Mouse (Mus musculus) liver, embryonic 16.5 days (tissue): ENCODE measurements around the gene Zfhx2. TPM values are rescaled to one million over a fixed set of nuclear protein-coding genes. Genes with fewer than 3 reads are reported as not detected.

ENCODE experiments used
- ATAC-seq: fragments of 200-750 bp; cut with Nextera tagmentation; 2 replicates; pipeline ENCODE4 v1.8.0; 2017; ENCODE audit warnings: low read depth, mild to moderate bottlenecking, moderate number of reproducible peaks, moderate library complexity
- H3K27ac ChIP-seq: fragments of 300-500 bp; sonication (generic); 2 replicates; pipeline ENCODE4 v1.5.1; 2014; ENCODE audit warnings: mild to moderate bottlenecking, low read length
- H3K27me3 ChIP-seq: fragments of 300-500 bp; sonication (generic); 2 replicates; pipeline ENCODE4 v1.6.1; 2014; ENCODE audit warnings: low read depth, low read length, mixed read lengths; ENCODE audit not compliant: control insufficient read depth, insufficient read depth
- H3K36me3 ChIP-seq: fragments of 300-500 bp; sonication (generic); 2 replicates; pipeline ENCODE4 v1.6.1; 2014; ENCODE audit warnings: mild to moderate bottlenecking; ENCODE audit not compliant: control insufficient read depth, insufficient read depth
- H3K4me1 ChIP-seq: fragments of 300-500 bp; sonication (generic); 2 replicates; pipeline ENCODE4 v1.6.1; 2014; ENCODE audit warnings: low read depth, low read length, mixed read lengths; ENCODE audit not compliant: control insufficient read depth
- H3K4me2 ChIP-seq: fragments of 300-500 bp; sonication (generic); 2 replicates; pipeline ENCODE4 v1.6.1; 2014; ENCODE audit warnings: low read depth, low read length, mixed read lengths
- H3K4me3 ChIP-seq: fragments of 300-500 bp; sonication (generic); 2 replicates; pipeline ENCODE4 v1.5.1; 2014; ENCODE audit warnings: low read depth, mild to moderate bottlenecking, low read length
- H3K9ac ChIP-seq: fragments of 300-500 bp; sonication (generic); 2 replicates; pipeline ENCODE4 v1.6.1; 2014; ENCODE audit warnings: low read depth, low read length
- H3K9me3 ChIP-seq: fragments of 300-500 bp; sonication (generic); replicated peaks from 2 replicates; pipeline ENCODE4 v1.6.1; 2016; ENCODE audit warnings: low read length; ENCODE audit not compliant: control insufficient read depth
- WGBS: fragments of 180-500 bp; shearing (Covaris S2); extraction: QIAGEN DNeasy Blood & Tissue Kit; methylation state at CpG from one replicate; pipeline ENCODE4 v1.1.7; 2014; ENCODE audit not compliant: insufficient replicate concordance; 5-methylcytosine and 5-hydroxymethylcytosine counted together
- polyA plus RNA-seq: library from polyadenylated mRNA; unstranded; fragments of >200 nt; fragmentation: Nextera tagmentation; extraction: Ambion mirVana; gene quantifications from 2 replicates; pipeline ENCODE4 v1.2.1, GENCODE M21; 2015

The Zfhx2 gene
- polyA plus RNA-seq, 1 experiment from 2014 or later: 1.1 TPM

DNA sequence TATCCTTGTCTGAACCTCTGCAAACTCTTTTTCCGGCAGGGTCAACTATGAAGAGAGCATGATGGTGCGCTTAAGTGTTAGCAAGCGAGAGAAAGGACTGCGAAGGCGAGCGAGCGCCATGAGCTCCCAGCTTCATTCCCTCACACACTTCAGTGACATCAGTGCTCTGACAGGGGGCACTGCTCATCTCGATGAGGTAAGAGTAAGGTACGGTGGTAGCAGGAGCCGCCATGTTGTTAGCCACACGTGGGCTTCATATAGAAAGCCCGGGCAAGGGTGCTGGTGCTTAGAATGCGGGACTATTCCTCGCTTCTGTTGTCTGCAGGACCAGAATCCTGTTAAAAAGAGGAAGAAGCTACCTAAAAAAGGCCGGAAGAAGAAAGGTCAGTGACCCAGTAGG, 69.1 kb downstream of the Zfhx2 start:
- H3K36me3 ChIP-seq: peaks cover 21% of the 10 kb centered on the region
- no peak overlapping the region for H3K27ac ChIP-seq
- H3K9ac ChIP-seq: no peak overlapping the region
- no peak overlapping the region for H3K4me2 ChIP-seq
- no peak overlapping the region for H3K4me3 ChIP-seq
- no peak for ATAC-seq
- H3K27me3 ChIP-seq: no peaks in the 10 kb centered on the region
- 86% methylated on average over 15 of the region's 15 CpGs for WGBS
- no peaks in the 10 kb centered on the region for H3K9me3 ChIP-seq
- H3K4me1 ChIP-seq: no peaks in the 10 kb centered on the region

- Histone ChIP-seq H3K4me1 (peaks cover 4% of the 10 kb centered on the region; the same call in 1 of the 2 replicates), H3K4me3 (no peak overlapping the region), H3K4me2 (no peak overlapping the region), H3K9me3 (no peaks in the 10 kb centered on the region), H3K27ac (no peak overlapping the region), H3K9ac (no peak overlapping the region), H3K27me3 (no peaks in the 10 kb centered on the region), H3K36me3 (peaks cover 25% of the 10 kb centered on the region)
- 80% methylated on average over 9 of the region's 9 CpGs for WGBS
- ATAC-seq: no peak
Measured at GRCm38 (mm10) chr14:55020394-55020793, 71.7 kb downstream of the Zfhx2 start.

- Histone ChIP-seq H3K4me2 (no peak overlapping the region), H3K9ac (no peak overlapping the region)
Measured at GRCm38 (mm10) chr14:55016876-55017275, 75.2 kb downstream of the Zfhx2 start.

DNA sequence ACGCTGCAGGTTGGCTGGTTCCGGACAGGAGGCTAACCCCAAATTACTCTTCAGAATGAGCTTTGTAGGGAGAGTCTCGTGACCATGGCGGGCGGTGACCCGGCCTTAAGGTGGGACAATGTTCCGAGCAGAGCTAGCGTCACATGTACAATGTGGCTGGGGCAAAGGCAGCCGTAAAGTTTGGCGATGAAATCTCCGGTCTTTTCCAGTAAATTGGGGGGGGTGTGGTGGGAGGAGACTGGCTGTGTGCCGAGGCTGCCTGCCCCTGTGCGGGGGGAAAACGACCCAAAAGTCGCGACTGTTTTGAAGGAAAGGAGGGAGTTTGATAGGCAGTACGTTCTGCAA, 76.4 kb downstream of the Zfhx2 start:
- H3K27me3 ChIP-seq: no peaks in the 10 kb centered on the region
- WGBS: under 1% methylated on average over 17 of the region's 17 CpGs

More at GRCm38 (mm10) chr14:55016876-55017275, 75.2 kb downstream of the Zfhx2 start:
- WGBS: 80% methylated on average over 16 of the region's 16 CpGs
- no peak for ATAC-seq
- H3K4me1 ChIP-seq: peaks cover 9% of the 10 kb centered on the region
- H3K27me3 ChIP-seq: no peaks in the 10 kb centered on the region
- H3K27ac ChIP-seq: no peak overlapping the region
- no peaks in the 10 kb centered on the region for H3K9me3 ChIP-seq
- peaks cover 16% of the 10 kb centered on the region for H3K36me3 ChIP-seq
- no peak overlapping the region for H3K4me3 ChIP-seq

GRCm38 (mm10) chr14:55014991-55015766, 76.9 kb downstream of the Zfhx2 start, which contains the start of gene Ngdn:
Gene Ngdn, plus strand, starts transcription at chr14:55015454.
- Histone ChIP-seq H3K9ac (peak within 1 kb of the TSS; percentile 84), H3K9me3 (no peaks in the 10 kb centered on the region), H3K4me1 (peaks cover 9% of the 10 kb centered on the region), H3K27me3 (no peaks in the 10 kb centered on the region), H3K27ac (peak within 1 kb of the TSS; percentile 86), H3K4me2 (peak within 1 kb of the TSS; percentile 97), H3K4me3 (peak within 1 kb of the TSS; percentile 95), H3K36me3 (peaks cover 7% of the 10 kb centered on the region; the same call in 1 of the 2 replicates)
- under 1% methylated on average over 36 of the region's 36 CpGs for WGBS
- peak; percentile 94 for ATAC-seq

More for the DNA sequence above, 76.4 kb downstream of the Zfhx2 start:
- Histone ChIP-seq H3K9me3 (no peaks in the 10 kb centered on the region), H3K9ac (peak overlapping the region; percentile 84), H3K4me3 (peak overlapping the region; percentile 95), H3K4me1 (peaks cover 9% of the 10 kb centered on the region), H3K27ac (peak overlapping the region; percentile 86), H3K4me2 (peak overlapping the region; percentile 97), H3K36me3 (peaks cover 7% of the 10 kb centered on the region)
- ATAC-seq: no peak; the same call in 1 of the 2 replicates

DNA sequence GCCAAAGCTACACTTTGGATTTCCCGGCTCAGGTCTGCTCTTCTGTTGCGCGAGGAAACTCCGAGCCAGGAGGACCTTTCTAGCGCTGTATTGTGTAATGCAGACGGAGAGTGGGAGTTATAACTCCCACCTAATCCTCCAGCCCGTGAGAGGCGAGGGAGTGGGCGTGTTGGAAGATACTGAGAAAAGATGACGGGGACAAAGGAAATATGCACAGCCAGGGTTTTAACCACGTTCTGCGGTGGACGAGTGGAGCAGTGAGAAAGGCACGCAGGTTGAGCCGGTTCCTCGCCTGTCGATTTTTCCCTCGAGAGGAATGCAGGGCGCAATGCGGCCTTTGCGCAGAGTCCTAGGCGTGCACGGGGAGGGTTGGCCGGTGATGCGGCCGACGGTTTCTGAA, 77.5 kb downstream of the Zfhx2 start:
- ATAC-seq: peak; percentile 33
- Histone ChIP-seq H3K4me2 (peak overlapping the region; percentile 97), H3K4me1 (peaks cover 9% of the 10 kb centered on the region), H3K9ac (peak overlapping the region; percentile 82), H3K9me3 (no peaks in the 10 kb centered on the region), H3K36me3 (peaks cover 7% of the 10 kb centered on the region; the same call in 1 of the 2 replicates), H3K27ac (peak overlapping the region; percentile 85), H3K27me3 (no peaks in the 10 kb centered on the region), H3K4me3 (peak overlapping the region; percentile 95)
- under 1% methylated on average over 27 of the region's 27 CpGs for WGBS

GRCm38 (mm10) chr14:55011116-55011515, 81.0 kb downstream of the Zfhx2 start:
- Histone ChIP-seq H3K27ac (no peak overlapping the region), H3K9ac (no peak overlapping the region), H3K36me3 (no peaks in the 10 kb centered on the region), H3K4me2 (no peak overlapping the region), H3K4me3 (no peak overlapping the region), H3K27me3 (no peaks in the 10 kb centered on the region), H3K9me3 (no peaks in the 10 kb centered on the region), H3K4me1 (peaks cover 5% of the 10 kb centered on the region)
- ATAC-seq: no peak
- WGBS: 59% methylated on average over 4 of the region's 4 CpGs

Other genes starting within 250 kb of the Zfhx2 start
- 2.4 and 2.7 TPM in 2 replicates for gene Homez, start 221.4 kb downstream of the Zfhx2 start, polyA plus RNA-seq
- 0.51 and 0.55 TPM in 2 replicates for gene Ppp1r3e, start 214.8 kb downstream of the Zfhx2 start, polyA plus RNA-seq
- 0.42 and 0.69 TPM in 2 replicates for gene Bcl2l2, start 208.9 kb downstream of the Zfhx2 start, polyA plus RNA-seq
- 0.11 TPM in 1 of 2 replicates, not detected in the other for gene Gm20521, start 208.9 kb downstream of the Zfhx2 start, polyA plus RNA-seq
- gene Pabpn1, start 199.8 kb downstream of the Zfhx2 start, polyA plus RNA-seq: 30.1 and 32.0 TPM in 2 replicates
- gene Slc22a17, start 179.2 kb downstream of the Zfhx2 start, polyA plus RNA-seq: 1.3 and 1.5 TPM in 2 replicates
- gene Efs, start 166.2 kb downstream of the Zfhx2 start, polyA plus RNA-seq: 0.26 and 0.42 TPM in 2 replicates
- gene Il25, start 159.6 kb downstream of the Zfhx2 start, polyA plus RNA-seq: not detected in 2 replicates
- 0.20 TPM in 1 of 2 replicates, not detected in the other for gene Cmtm5, start 156.1 kb downstream of the Zfhx2 start, polyA plus RNA-seq
- gene Myh6, start 125.4 kb downstream of the Zfhx2 start, polyA plus RNA-seq: 0.51 and 0.54 TPM in 2 replicates
- not detected in 2 replicates for gene Gm17428, start 115.4 kb downstream of the Zfhx2 start, polyA plus RNA-seq
- 1.8 and 3.1 TPM in 2 replicates for gene Myh7, start 97.7 kb downstream of the Zfhx2 start, polyA plus RNA-seq
- 28.8 and 32.0 TPM in 2 replicates for gene Ngdn, start 76.9 kb downstream of the Zfhx2 start, polyA plus RNA-seq
- gene Thtpa, start 2.5 kb upstream of the Zfhx2 start, polyA plus RNA-seq: 5.1 and 5.3 TPM in 2 replicates
- 16.9 and 19.8 TPM in 2 replicates for gene Ap1g2, start 14.3 kb upstream of the Zfhx2 start, polyA plus RNA-seq
- not detected in 2 replicates for gene Jph4, start 24.6 kb upstream of the Zfhx2 start, polyA plus RNA-seq
- gene Dhrs2, start 129.7 kb upstream of the Zfhx2 start, polyA plus RNA-seq: not detected in 2 replicates